26 mouse cellular contexts compared by ENCODE assay signal in the genomic region with DNA sequence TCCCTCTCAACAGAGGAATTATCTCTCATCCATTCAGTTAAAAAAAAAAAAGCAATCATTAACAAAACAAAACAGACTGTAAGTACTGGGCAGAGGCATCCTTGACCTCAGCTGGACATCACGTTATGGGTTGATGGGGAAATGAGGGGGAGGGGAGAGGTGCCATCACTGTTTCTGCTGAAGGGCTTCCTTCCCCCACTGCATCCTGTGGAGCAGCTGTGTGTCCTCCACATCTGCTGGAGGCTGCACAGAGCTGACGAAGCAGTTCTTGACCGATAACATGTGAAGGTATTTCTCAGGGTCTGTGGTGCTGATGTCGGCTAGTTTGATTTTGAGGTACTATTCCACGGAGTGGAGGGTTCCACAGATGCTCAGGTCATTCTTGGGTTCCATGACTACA. TPM values are rescaled to one million over a fixed set of nuclear protein-coding genes. Genes with fewer than 3 reads are reported as not detected.
DNase-seq lines count a peak whose midpoint lies in the region; ATAC-seq and TF ChIP-seq lines count a peak whose summit lies in the region.
"Had no signal": no experiment of that assay in that cellular context is flagged by ENCODE, and none has a peak within 500 bp of the region (broad histone marks: within the 10 kb centered on the region; RNA-seq: fewer than 3 reads in every experiment).

No protein-coding gene starts in this region.

- no peak for TF ChIP-seq POLR2A in myocyte (IDR thresholded peaks at IDR 0.05; ENCODE audit: insufficient read length, low read depth)

- H3K27ac ChIP-seq in lung, postnatal 0 days (ENCODE audit: low read length), result no peak overlapping the region
- H3K27ac ChIP-seq: embryonic facial prominence, embryonic 15.5 days; forebrain, embryonic 15.5 days; hindbrain, postnatal 0 days; left cerebral cortex, adult 2 months; midbrain, embryonic 15.5 days; neural tube, embryonic 13.5 days had no signal

- no peaks in the 10 kb centered on the region for H3K36me3 ChIP-seq in lung, postnatal 0 days (ENCODE audit: insufficient read depth, low read length)
- no peaks in the 10 kb centered on the region for H3K36me3 ChIP-seq in myocyte (ENCODE audit: control insufficient read depth, insufficient read depth)
- H3K36me3 ChIP-seq: embryonic facial prominence, embryonic 15.5 days; forebrain, embryonic 15.5 days; heart, embryonic 12.5 days; midbrain, embryonic 15.5 days; neural tube, embryonic 13.5 days had no signal

- no peaks in the 10 kb centered on the region for H3K27me3 ChIP-seq in lung, postnatal 0 days (replicated peaks; ENCODE audit: insufficient read depth, low read length)
- H3K27me3 ChIP-seq in myocyte (ENCODE audit: control insufficient read depth, insufficient read depth, insufficient read length), result no peaks in the 10 kb centered on the region
- H3K27me3 ChIP-seq: embryonic facial prominence, embryonic 15.5 days; forebrain, embryonic 15.5 days; heart, embryonic 12.5 days; midbrain, embryonic 15.5 days; neural tube, embryonic 13.5 days; Patski had no signal

- peak; percentile 22 for DNase-seq in embryo, embryonic 11 days
- no peak for DNase-seq in embryo, embryonic 9.5 days (ENCODE audit: extremely low spot score)
- DNase-seq in kidney, postnatal 14 days, result peak; percentile 26
- no peak for DNase-seq in kidney, adult 18-20 months
- no peak for DNase-seq in lung, postnatal 0 days (ENCODE audit: low spot score)
- no peak for DNase-seq in lung, adult 18-20 months
- DNase-seq: adrenal gland, adult 2 months; cerebellum, adult 2 months; cerebellum, postnatal 36 days; gastrocnemius, postnatal 14 days; heart, adult 18-20 months; heart, postnatal 14 days; retina, postnatal 1 day; right cerebral cortex, postnatal 25 days; spleen, adult 18-20 months had no signal

- H3ac ChIP-seq in myocyte (ENCODE audit: control insufficient read depth, insufficient read length), result no peak overlapping the region

- H3K79me2 ChIP-seq in myocyte (ENCODE audit: control insufficient read depth, insufficient read depth), result no peaks in the 10 kb centered on the region

- 53% methylated on average over 5 of the region's 5 CpGs for WGBS in lung, postnatal 0 days

- no peaks in the 10 kb centered on the region for H3K9me3 ChIP-seq in lung, postnatal 0 days (ENCODE audit: low read length)
- H3K9me3 ChIP-seq: embryonic facial prominence, embryonic 15.5 days; forebrain, embryonic 15.5 days; G1E; heart, embryonic 12.5 days; midbrain, embryonic 15.5 days; neural tube, embryonic 13.5 days had no signal

- no peak for TF ChIP-seq EP300 in lung, postnatal 0 days (IDR thresholded peaks at IDR 0.05)

- H3K4me3 ChIP-seq in lung, postnatal 0 days (ENCODE audit: low read depth, low read length), result no peak overlapping the region
- no peak overlapping the region for H3K4me3 ChIP-seq in myocyte
- H3K4me3 ChIP-seq: embryonic facial prominence, embryonic 15.5 days; forebrain, embryonic 15.5 days; heart, embryonic 12.5 days; left cerebral cortex, adult 2 months; midbrain, embryonic 15.5 days; neural tube, embryonic 13.5 days had no signal

- no peak for TF ChIP-seq CTCF in lung, postnatal 0 days (IDR thresholded peaks at IDR 0.05)

- 0 out of 2 replicates have a peak, but pooled peaks have one; percentile 19 for ATAC-seq in lung, postnatal 0 days
- ATAC-seq: forebrain, embryonic 15.5 days; hindbrain, postnatal 0 days; intestine, embryonic 16.5 days; midbrain, embryonic 15.5 days; Patski had no signal

- no peak overlapping the region for H3K4me2 ChIP-seq in lung, postnatal 0 days (replicated peaks; ENCODE audit: low read depth, low read length)
- H3K4me2 ChIP-seq in myocyte (ENCODE audit: low read depth), result peak overlapping the region; percentile 67
- H3K4me2 ChIP-seq: embryonic facial prominence, embryonic 15.5 days; forebrain, embryonic 15.5 days; heart, embryonic 12.5 days; midbrain, embryonic 15.5 days; neural tube, embryonic 13.5 days had no signal

- no peaks in the 10 kb centered on the region for H3K4me1 ChIP-seq in lung, postnatal 0 days (ENCODE audit: insufficient read depth, low read depth, low read length)
- H3K4me1 ChIP-seq: forebrain, embryonic 15.5 days; midbrain, embryonic 15.5 days; neural tube, embryonic 13.5 days had no signal

- H3K9ac ChIP-seq in lung, postnatal 0 days (replicated peaks; ENCODE audit: low read depth), result no peak overlapping the region
- H3K9ac ChIP-seq: embryonic facial prominence, embryonic 15.5 days; forebrain, embryonic 15.5 days; heart, embryonic 12.5 days; midbrain, embryonic 15.5 days; neural tube, embryonic 13.5 days had no signal

TF ChIP-seq in myocyte, 11 proteins besides CTCF, POLR2A, EP300 and RAD21:
- TF ChIP-seq MYOD1 (IDR thresholded peaks at IDR 0.05; ENCODE audit: control insufficient read depth in 1 of 3, insufficient read length in 2 of 3, low read depth in 2 of 3) (peak in 2 of 3 experiments; percentile 51 to 58), REST (IDR thresholded peaks at IDR 0.05; ENCODE audit: insufficient read depth, insufficient read length) (no peak)

RNA-seq across cellular contexts. Expression of a gene that starts 18.5 kb away (rescaled TPM):
- polyA plus RNA-seq in lung, postnatal 0 days (2015; fragmentation: Nextera tagmentation; extraction: Ambion mirVana), result 34.2 and 34.8 TPM in 2 replicates
- polyA plus RNA-seq in myocyte (2012; fragmentation: generic; extraction: Trizol), result 31.3 TPM

RNA-seq across cellular contexts. Expression of a gene that starts 19.3 kb away (rescaled TPM):
- polyA plus RNA-seq in lung, postnatal 0 days (2015; fragmentation: Nextera tagmentation; extraction: Ambion mirVana), result 30.8 and 35.1 TPM in 2 replicates
- 12.4 TPM for polyA plus RNA-seq in myocyte (2012; fragmentation: generic; extraction: Trizol)

Comparison
In these comparisons a context has a peak if more than half of its experiments do, and no peak if none do; other contexts are left out.
1. DNase-seq: peak in embryo, embryonic 11 days (single experiment) and kidney, postnatal 14 days (single experiment); none in embryo, embryonic 9.5 days (single experiment), kidney, adult 18-20 months (single experiment), lung, postnatal 0 days (single experiment) and lung, adult 18-20 months (0 of 2).